Mouse (Mus musculus) spleen, adult 2 months (tissue): ENCODE results near the gene Gm10073. TPM values are rescaled to one million over a fixed set of nuclear protein-coding genes. Genes with fewer than 3 reads are reported as not detected.

Experiments used
- DNase-seq, 2 experiments: peaks; one replicate each; pipeline versions ENCODE4 v3.0.0 to v3.0.0-alpha.2; 2012 to 2021; ENCODE audit warnings: low spot score in 2 of 2, low read depth in 1 of 2
- H3K27ac ChIP-seq: fragments of 200-500 bp; 2 replicates; pipeline ENCODE4 v1.5.1; 2012; ENCODE audit warnings: low read length, inconsistent platforms; ENCODE audit not compliant: insufficient read depth
- H3K27me3 ChIP-seq: fragments of 200-500 bp; 2 replicates; pipeline ENCODE4 v1.6.1; 2012; ENCODE audit warnings: mild to moderate bottlenecking, moderate library complexity, low read length, inconsistent platforms; ENCODE audit not compliant: control insufficient read depth, insufficient read depth
- H3K36me3 ChIP-seq: fragments of 200-500 bp; 2 replicates; pipeline ENCODE4 v1.6.1; 2012; ENCODE audit warnings: mild to moderate bottlenecking, low read length, inconsistent platforms; ENCODE audit not compliant: control insufficient read depth, insufficient read depth
- H3K4me1 ChIP-seq: fragments of 200-500 bp; 2 replicates; pipeline ENCODE4 v1.6.1; 2011; ENCODE audit warnings: inconsistent platforms; ENCODE audit not compliant: control insufficient read depth, insufficient read depth, insufficient read length
- H3K4me3 ChIP-seq: fragments of 200-500 bp; 2 replicates; pipeline ENCODE4 v1.5.1; 2011; ENCODE audit warnings: mild to moderate bottlenecking, inconsistent platforms; ENCODE audit not compliant: insufficient read depth, insufficient read length; ENCODE audit errors: extremely low read depth
- CTCF ChIP-seq: fragments of 200-500 bp; IDR thresholded peaks from 2 replicates; pipeline ENCODE4 v1.5.1; 2011; ENCODE audit warnings: mild to moderate bottlenecking, inconsistent platforms; ENCODE audit not compliant: insufficient read depth, insufficient read length, insufficient replicate concordance; ENCODE audit errors: extremely low read depth
- POLR2A ChIP-seq: fragments of 200-500 bp; IDR thresholded peaks from 2 replicates; pipeline ENCODE4 v1.6.1; 2011; ENCODE audit warnings: low read depth, low read length, inconsistent platforms
- WGBS: fragments of 180-500 bp; shearing (Covaris S2); methylation state at CpG from one replicate; pipeline ENCODE4 v1.1.7; 2018; 5-methylcytosine and 5-hydroxymethylcytosine counted together
- polyA plus RNA-seq: library from polyadenylated mRNA; depleted of rRNA; stranded (reverse); fragments of >200 nt; gene quantifications from 2 replicates; pipeline ENCODE4 v1.2.3, GENCODE M21; 2012; rRNA removed

The Gm10073 gene
- polyA plus RNA-seq, 1 experiment = 153 TPM

GRCm38 (mm10) chr8:106533709-106534108, 39.6 kb downstream of the Gm10073 start:
- no peaks in the 10 kb centered on the region for H3K36me3 ChIP-seq
- H3K4me3 ChIP-seq = no peak overlapping the region
- no peaks in the 10 kb centered on the region for H3K27me3 ChIP-seq
- TF ChIP-seq CTCF (no peak), POLR2A (no peak)
- H3K27ac ChIP-seq = no peak overlapping the region
- H3K4me1 ChIP-seq = no peaks in the 10 kb centered on the region
- DNase-seq = no peak
- WGBS = 22% methylated on average over 7 of the region's 7 CpGs

GRCm38 (mm10) chr8:106530566-106530965, 42.7 kb downstream of the Gm10073 start:
- Histone ChIP-seq H3K27ac (no peak overlapping the region), H3K27me3 (no peaks in the 10 kb centered on the region), H3K4me3 (no peak overlapping the region), H3K36me3 (no peaks in the 10 kb centered on the region), H3K4me1 (no peaks in the 10 kb centered on the region)
- WGBS = 71% methylated on average over 4 of the region's 4 CpGs
- TF ChIP-seq POLR2A = no peak
- peak; percentile 26; the same call in 1 of the 2 replicates for TF ChIP-seq CTCF
- DNase-seq = no peak

DNA sequence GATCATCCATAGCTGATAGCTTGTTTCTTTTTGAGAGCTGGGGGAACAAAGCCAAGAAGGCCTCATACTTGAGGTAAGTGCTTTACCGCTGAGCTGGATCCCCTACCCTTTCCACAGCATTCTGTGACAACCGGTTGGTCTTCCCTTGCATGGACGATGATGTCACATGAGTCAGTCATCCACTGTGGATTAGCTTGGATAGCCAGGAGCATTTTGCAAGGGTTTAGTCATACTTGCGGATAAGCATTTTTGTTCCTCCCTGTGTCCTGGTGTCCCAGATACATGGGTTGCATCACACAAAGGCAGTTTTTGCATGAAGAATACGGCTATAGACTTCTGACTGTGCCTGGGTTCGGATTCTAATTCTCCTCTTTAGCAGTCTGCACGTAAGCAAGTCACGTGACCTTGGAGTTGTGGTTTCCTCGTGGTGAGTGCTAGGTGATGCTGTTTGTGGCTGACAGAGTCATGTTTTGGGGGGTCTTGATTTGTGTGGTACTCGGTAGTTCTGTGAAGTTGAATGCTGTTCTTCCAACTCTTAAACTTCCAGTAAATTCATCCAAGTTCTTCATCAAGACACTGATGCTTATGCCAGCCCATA, 43.3 kb downstream of the Gm10073 start:
- 84% methylated on average over 10 of the region's 10 CpGs for WGBS
- Histone ChIP-seq H3K36me3 (no peaks in the 10 kb centered on the region), H3K4me3 (no peak overlapping the region), H3K27ac (no peak overlapping the region), H3K4me1 (no peaks in the 10 kb centered on the region), H3K27me3 (no peaks in the 10 kb centered on the region)
- TF ChIP-seq CTCF (no peak), POLR2A (no peak)
- DNase-seq = no peak

- DNase-seq = no peak
- H3K27me3 ChIP-seq = no peaks in the 10 kb centered on the region
- WGBS = 87% methylated on average over 9 of the region's 9 CpGs
These were observed 44.5 kb downstream of the Gm10073 start for GRCm38 (mm10) chr8:106528596-106529249.

DNA sequence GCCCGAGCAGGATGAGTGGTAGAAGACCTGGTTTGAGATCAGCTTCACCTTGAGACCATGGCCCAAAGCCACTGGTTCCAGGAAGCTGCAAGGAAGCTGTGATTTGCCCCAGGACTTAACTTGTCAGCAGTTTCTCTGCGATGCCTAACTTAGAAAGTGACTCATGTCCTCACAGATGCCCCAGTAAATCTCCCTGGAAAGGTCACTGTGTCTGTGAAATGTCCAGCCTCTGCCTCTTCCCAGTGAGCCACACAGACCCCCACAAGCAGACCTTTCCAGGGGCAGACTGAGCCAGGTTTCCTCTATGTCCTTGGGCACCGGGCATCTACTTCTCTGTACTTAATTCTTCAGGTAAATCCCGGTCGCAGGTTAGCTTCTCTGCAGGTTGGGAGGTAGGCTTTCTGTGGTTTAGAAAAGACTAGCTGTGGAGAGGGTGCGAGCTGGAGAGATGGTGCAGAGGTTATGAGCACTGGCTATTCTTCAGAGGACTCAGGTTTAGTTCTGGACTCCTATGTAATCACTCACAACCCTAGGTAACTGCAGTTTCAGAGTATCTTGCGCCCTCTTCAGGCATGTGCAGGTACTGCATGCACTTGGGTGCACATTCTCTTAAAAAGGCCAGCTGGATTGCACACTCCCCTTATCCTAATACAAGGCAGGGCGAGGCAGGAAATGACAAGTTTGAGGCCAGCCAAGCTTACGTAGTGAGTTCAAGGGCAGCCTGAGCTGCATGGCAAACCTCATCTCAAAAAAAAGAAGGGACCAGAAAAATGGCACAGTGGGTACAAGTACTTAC, 45.8 kb downstream of the Gm10073 start:
- no peaks in the 10 kb centered on the region for H3K27me3 ChIP-seq
- DNase-seq = no peak
- no peaks in the 10 kb centered on the region for H3K4me1 ChIP-seq
- no peak overlapping the region for H3K27ac ChIP-seq
- 84% methylated on average over 9 of the region's 9 CpGs for WGBS
- no peaks in the 10 kb centered on the region for H3K36me3 ChIP-seq
- no peak overlapping the region for H3K4me3 ChIP-seq
- TF ChIP-seq CTCF (no peak), POLR2A (no peak)

More at GRCm38 (mm10) chr8:106528596-106529249, 44.5 kb downstream of the Gm10073 start:
- TF ChIP-seq CTCF = no peak
- no peak for TF ChIP-seq POLR2A
- H3K4me1 ChIP-seq = no peaks in the 10 kb centered on the region
- H3K27ac ChIP-seq = no peak overlapping the region
- no peak overlapping the region for H3K4me3 ChIP-seq
- no peaks in the 10 kb centered on the region for H3K36me3 ChIP-seq

DNA sequence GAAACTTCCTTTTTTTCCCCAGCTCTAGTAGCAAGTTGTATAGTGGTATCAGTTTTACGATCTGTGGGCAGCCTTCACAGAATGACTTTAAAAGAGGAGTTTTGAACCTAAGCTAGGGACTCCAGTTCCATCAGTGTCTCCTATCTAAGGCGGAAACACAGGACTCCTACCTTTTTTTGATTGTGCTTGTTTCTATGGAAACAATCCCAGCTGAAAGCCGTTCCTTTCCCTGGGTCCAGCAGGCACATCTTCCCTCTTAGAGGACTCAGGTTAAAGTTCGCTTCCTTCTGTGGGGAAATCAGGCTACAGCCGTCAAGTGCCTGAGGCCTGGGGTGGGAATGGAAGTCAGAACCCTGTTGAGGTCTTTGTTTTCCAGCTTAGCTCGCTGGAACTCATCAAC, 46.5 kb downstream of the Gm10073 start:
- Histone ChIP-seq H3K27ac (no peak overlapping the region), H3K4me1 (no peaks in the 10 kb centered on the region), H3K4me3 (no peak overlapping the region), H3K36me3 (no peaks in the 10 kb centered on the region), H3K27me3 (no peaks in the 10 kb centered on the region)
- no peak for DNase-seq
- TF ChIP-seq POLR2A = no peak
- TF ChIP-seq CTCF = no peak
- 69% methylated on average over 6 of the region's 6 CpGs for WGBS

Other genes with a start within 250 kb of the Gm10073 start
- 1.1 and 1.4 TPM in 2 replicates for gene Smpd3, start 235.5 kb downstream of the Gm10073 start, polyA plus RNA-seq
- 2.2 and 2.4 TPM in 2 replicates for gene Zfp90, start 158.1 kb downstream of the Gm10073 start, polyA plus RNA-seq
- not detected in 2 replicates for gene 6030452D12Rik, start 72.9 kb downstream of the Gm10073 start, polyA plus RNA-seq
- gene Cdh3, start 62.6 kb downstream of the Gm10073 start, polyA plus RNA-seq = 1.9 TPM in 2 replicates
- 1.5 TPM in 2 replicates for gene Cdh1, start 29.9 kb upstream of the Gm10073 start, polyA plus RNA-seq
- 3.6 and 3.7 TPM in 2 replicates for gene Tango6, start 109.6 kb upstream of the Gm10073 start, polyA plus RNA-seq